Mouse (Mus musculus) forebrain, postnatal 0 days (tissue): ENCODE data around the gene Psg17. TPM values are rescaled to one million over a fixed set of nuclear protein-coding genes. Genes with fewer than 3 reads are reported as not detected.
"Not testable (repeated sequence)": the region's sequence is repeated elsewhere in the genome, so short reads cannot be mapped to it uniquely, and the experiment has no call there.

Experiments used
- ATAC-seq: fragments of 200-750 bp; cut with Nextera tagmentation; 2 replicates; pipeline ENCODE4 v1.8.0; 2017; ENCODE audit warnings: mild to moderate bottlenecking, moderate library complexity
- DNase-seq: peaks from one replicate; pipeline ENCODE4 v3.0.0-alpha.2; 2015
- H3K27ac ChIP-seq: fragments of 300-500 bp; sonication (generic); 2 replicates; pipeline ENCODE4 v1.5.1; 2014; ENCODE audit warnings: low read depth, mild to moderate bottlenecking, antibody characterized with exemption, low read length, moderate library complexity, mixed read lengths
- H3K27me3 ChIP-seq: fragments of 300-500 bp; sonication (generic); 2 replicates; pipeline ENCODE4 v1.6.1; 2014; ENCODE audit warnings: mild to moderate bottlenecking, low read length, mixed read lengths; ENCODE audit not compliant: insufficient read depth
- H3K36me3 ChIP-seq: fragments of 300-500 bp; sonication (generic); 2 replicates; pipeline ENCODE4 v1.6.1; 2014; ENCODE audit warnings: mild to moderate bottlenecking, moderate library complexity; ENCODE audit not compliant: insufficient read depth
- H3K4me1 ChIP-seq: fragments of 300-500 bp; sonication (generic); 2 replicates; pipeline ENCODE4 v1.6.1; 2014; ENCODE audit warnings: antibody characterized with exemption; ENCODE audit not compliant: insufficient read depth
- H3K4me2 ChIP-seq: fragments of 300-500 bp; sonication (generic); 2 replicates; pipeline ENCODE4 v1.6.1; 2014; ENCODE audit warnings: low read depth, mild to moderate bottlenecking, moderate library complexity
- H3K4me3 ChIP-seq: fragments of 300-500 bp; sonication (generic); 2 replicates; pipeline ENCODE4 v1.5.1; 2014; ENCODE audit warnings: low read depth, low read length, mixed read lengths
- H3K9ac ChIP-seq: fragments of 300-500 bp; sonication (generic); 2 replicates; pipeline ENCODE4 v1.6.1; 2014; ENCODE audit warnings: mild to moderate bottlenecking
- H3K9me3 ChIP-seq: fragments of 300-500 bp; sonication (generic); 2 replicates; pipeline ENCODE4 v1.6.1; 2016; ENCODE audit warnings: low read length
- CTCF ChIP-seq: sonication (generic); IDR thresholded peaks from 2 replicates; pipeline ENCODE4 v1.5.1; 2016; ENCODE audit warnings: antibody characterized with exemption, control low read depth, low read depth
- WGBS: fragments of 180-500 bp; shearing (Covaris S2); extraction: QIAGEN DNeasy Blood & Tissue Kit; methylation state at CpG from one replicate; pipeline ENCODE4 v1.1.7; 2014; 5-methylcytosine and 5-hydroxymethylcytosine counted together
- polyA plus RNA-seq: library from polyadenylated mRNA; unstranded; fragments of >200 nt; fragmentation: Nextera tagmentation; extraction: Ambion mirVana; gene quantifications from 2 replicates; pipeline ENCODE4 v1.2.1, GENCODE M21; 2015
- total RNA-seq: library from RNA; depleted of rRNA; stranded (reverse); fragments of >200 nt; gene quantifications from 2 replicates; pipeline ENCODE4 v1.2.3, GENCODE M21; 2014; rRNA removed

The Psg17 gene
- total and polyA plus RNA-seq, 2 experiments from 2014 or later = not detected

DNA sequence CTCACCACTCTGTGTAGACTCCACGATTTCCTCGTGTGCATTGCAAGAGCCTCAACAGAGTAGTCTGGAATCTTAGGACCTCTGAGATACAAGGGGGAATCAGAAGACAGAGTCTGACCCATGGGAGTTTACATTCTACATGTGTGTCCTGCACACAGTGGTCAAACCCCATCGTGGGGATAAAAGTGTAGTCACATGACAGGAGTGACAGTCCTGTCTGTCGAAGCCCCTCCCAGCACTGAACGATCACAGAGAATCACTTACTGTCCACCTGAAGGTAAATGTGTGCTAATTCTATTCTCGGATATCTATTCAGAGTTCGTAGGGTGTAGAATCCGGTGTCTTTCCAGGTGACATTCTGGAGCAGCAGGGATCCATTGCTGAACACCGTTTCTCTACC lies 3.1 kb downstream of the Psg17 start:
- H3K27me3 ChIP-seq = no peaks in the 10 kb centered on the region
- no peak overlapping the region for H3K4me3 ChIP-seq
- no peaks in the 10 kb centered on the region for H3K4me1 ChIP-seq
- WGBS = 83% methylated on average over 9 of the region's 9 CpGs
- no peak overlapping the region for H3K4me2 ChIP-seq
- ATAC-seq = no peak
- TF ChIP-seq CTCF = no peak
- H3K36me3 ChIP-seq = no peaks in the 10 kb centered on the region
- no peaks in the 10 kb centered on the region for H3K9me3 ChIP-seq
- DNase-seq = no peak
- H3K27ac ChIP-seq = no peak overlapping the region
- H3K9ac ChIP-seq = no peak overlapping the region

- H3K4me1 ChIP-seq = no peaks in the 10 kb centered on the region
- no peak overlapping the region for H3K4me2 ChIP-seq
- no peaks in the 10 kb centered on the region for H3K36me3 ChIP-seq
- DNase-seq (no peak), ATAC-seq (no peak)
- H3K9me3 ChIP-seq = no peaks in the 10 kb centered on the region
- TF ChIP-seq CTCF = no peak
- H3K4me3 ChIP-seq = no peak overlapping the region
- H3K9ac ChIP-seq = no peak overlapping the region
- no peak overlapping the region for H3K27ac ChIP-seq
- no peaks in the 10 kb centered on the region for H3K27me3 ChIP-seq
Observed at GRCm38 (mm10) chr7:18803526-18803925, 17.9 kb downstream of the Psg17 start.

GRCm38 (mm10) chr7:18799129-18799528 lies 22.3 kb downstream of the Psg17 start:
- DNase-seq (no peak), ATAC-seq (no peak)
- no peaks in the 10 kb centered on the region for H3K36me3 ChIP-seq
- H3K4me3 ChIP-seq = no peak overlapping the region
- H3K4me2 ChIP-seq = no peak overlapping the region
- H3K4me1 ChIP-seq = no peaks in the 10 kb centered on the region
- no peak overlapping the region for H3K9ac ChIP-seq
- no peak for TF ChIP-seq CTCF
- 35% methylated on average over 3 of the region's 3 CpGs for WGBS
- no peak overlapping the region for H3K27ac ChIP-seq
- H3K9me3 ChIP-seq = no peaks in the 10 kb centered on the region
- no peaks in the 10 kb centered on the region for H3K27me3 ChIP-seq

DNA sequence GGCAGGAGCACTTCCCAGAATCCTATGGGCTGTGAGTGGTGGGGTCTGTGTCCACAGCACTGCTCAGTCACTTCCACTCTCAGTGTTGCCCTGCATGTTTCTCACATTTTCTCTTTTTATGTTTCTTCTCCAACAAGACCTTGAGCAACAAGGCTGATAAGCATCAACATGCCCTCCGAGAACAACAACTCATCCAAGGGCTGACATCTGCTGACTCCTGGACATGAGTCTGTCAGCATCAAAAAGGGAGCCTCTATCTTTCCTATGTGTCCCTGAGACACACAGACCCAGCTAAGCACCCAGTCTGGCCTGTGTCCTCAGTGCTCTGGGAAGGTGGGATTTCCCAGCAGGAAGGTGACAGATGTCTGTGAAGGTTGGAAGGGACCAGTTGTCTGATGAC lies 23.0 kb downstream of the Psg17 start, which contains the start of gene Psg19:
TSS of gene Psg19 (minus strand) at position 101 of the 400 bp plus-strand sequence.
- Histone ChIP-seq H3K9ac (no peak within 1 kb of the TSS), H3K27me3 (no peaks in the 10 kb centered on the region), H3K27ac (no peak within 1 kb of the TSS), H3K36me3 (no peaks in the 10 kb centered on the region), H3K4me3 (no peak within 1 kb of the TSS), H3K4me1 (no peaks in the 10 kb centered on the region), H3K4me2 (no peak within 1 kb of the TSS), H3K9me3 (no peaks in the 10 kb centered on the region)
- DNase-seq = no peak
- 96% methylated on average over 1 of the region's 1 CpGs for WGBS
- no peak for ATAC-seq
- no peak for TF ChIP-seq CTCF

DNA sequence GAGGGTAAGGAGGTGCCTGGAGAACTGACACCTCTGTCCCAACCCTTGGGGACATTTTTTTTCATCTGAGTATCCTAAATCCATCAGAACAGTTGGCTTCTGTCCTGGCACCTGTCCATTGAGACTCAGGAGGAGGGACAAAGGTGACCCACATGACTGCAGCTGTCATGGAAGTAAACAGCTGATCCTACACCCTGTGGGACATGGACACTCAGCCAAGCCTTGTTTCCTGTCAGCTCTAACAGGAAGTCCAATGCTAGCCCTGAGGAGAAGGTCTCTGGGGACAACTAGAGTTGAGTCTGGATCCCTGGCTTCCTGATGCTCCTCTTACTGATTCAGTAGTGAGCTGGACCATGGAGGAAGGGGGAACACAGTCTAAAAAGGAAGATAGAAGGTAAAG lies 30.7 kb downstream of the Psg17 start:
- ATAC-seq, H3K9me3 ChIP-seq, H3K4me2 ChIP-seq: not testable (repeated sequence)

GRCm38 (mm10) chr7:18781301-18781700 lies 40.1 kb downstream of the Psg17 start:
- TF ChIP-seq CTCF = peak; percentile 60
- WGBS = 47% methylated on average over 2 of the region's 2 CpGs
- H3K4me1 ChIP-seq, H3K4me2 ChIP-seq, H3K4me3 ChIP-seq, H3K27ac ChIP-seq, H3K9ac ChIP-seq, H3K27me3 ChIP-seq, H3K9me3 ChIP-seq, ATAC-seq, H3K36me3 ChIP-seq: not testable (repeated sequence)
- peak; percentile 9 for DNase-seq

More for the DNA sequence above, 30.7 kb downstream of the Psg17 start:
- not testable (repeated sequence) for H3K4me1 ChIP-seq, DNase-seq, H3K36me3 ChIP-seq, H3K27ac ChIP-seq, H3K27me3 ChIP-seq, H3K9ac ChIP-seq, H3K4me3 ChIP-seq

DNA sequence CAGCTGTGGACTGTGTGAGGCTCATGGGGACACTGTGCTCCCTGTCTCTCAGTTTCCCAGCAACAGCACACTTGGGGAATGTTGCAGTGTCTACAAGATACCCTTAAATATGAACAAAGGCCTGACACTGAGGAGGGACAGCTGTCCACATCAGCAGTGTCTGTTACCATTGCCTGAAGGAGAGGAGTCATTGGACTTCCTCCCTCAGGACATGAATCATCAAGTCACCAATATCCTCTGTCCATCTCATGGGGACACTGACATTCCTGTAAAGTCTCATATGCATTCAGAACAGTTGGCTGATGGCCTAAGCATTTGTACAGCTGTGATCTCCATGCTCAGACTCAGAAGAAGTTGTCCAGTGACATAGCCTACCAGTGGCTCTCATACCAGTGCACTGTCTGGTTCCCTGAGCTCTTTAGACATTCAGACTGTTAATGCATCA lies 42.0 kb downstream of the Psg17 start:
- ATAC-seq (no peak), DNase-seq (no peak)
- TF ChIP-seq CTCF = no peak
- no peaks in the 10 kb centered on the region for H3K9me3 ChIP-seq
- H3K36me3 ChIP-seq = no peaks in the 10 kb centered on the region
- no peak overlapping the region for H3K4me3 ChIP-seq
- no peak overlapping the region for H3K27ac ChIP-seq
- H3K4me2 ChIP-seq = no peak overlapping the region
- no peak overlapping the region for H3K9ac ChIP-seq
- no peaks in the 10 kb centered on the region for H3K27me3 ChIP-seq
- no peaks in the 10 kb centered on the region for H3K4me1 ChIP-seq

Other genes starting within 250 kb of the Psg17 start
- not detected in 2 replicates for gene Psg23, start 205.1 kb downstream of the Psg17 start, total RNA-seq
- not detected in 2 replicates for gene Psg23, start 205.1 kb downstream of the Psg17 start, polyA plus RNA-seq
- gene Psg21, start 164.9 kb downstream of the Psg17 start, total RNA-seq = not detected in 2 replicates
- not detected in 2 replicates for gene Psg21, start 164.9 kb downstream of the Psg17 start, polyA plus RNA-seq
- not detected in 2 replicates for gene Psg20, start 135.4 kb downstream of the Psg17 start, total RNA-seq
- gene Psg20, start 135.4 kb downstream of the Psg17 start, polyA plus RNA-seq = not detected in 2 replicates
- not detected in 2 replicates for gene Psg22, start 103.5 kb downstream of the Psg17 start, total RNA-seq
- gene Psg22, start 103.5 kb downstream of the Psg17 start, polyA plus RNA-seq = not detected in 2 replicates
- gene Psg19, start 23.1 kb downstream of the Psg17 start, total RNA-seq = not detected in 2 replicates
- not detected in 2 replicates for gene Psg19, start 23.1 kb downstream of the Psg17 start, polyA plus RNA-seq
- 0.95 and 2.1 TPM in 2 replicates for gene Mill2, start 18.4 kb upstream of the Psg17 start, total RNA-seq
- gene Mill2, start 18.4 kb upstream of the Psg17 start, polyA plus RNA-seq = 0.53 and 0.54 TPM in 2 replicates
- gene Pglyrp1, start 49.7 kb upstream of the Psg17 start, total RNA-seq = 13.8 and 14.9 TPM in 2 replicates
- 26.9 and 27.0 TPM in 2 replicates for gene Pglyrp1, start 49.7 kb upstream of the Psg17 start, polyA plus RNA-seq
- gene Ccdc61, start 88.8 kb upstream of the Psg17 start, total RNA-seq = 12.8 and 17.2 TPM in 2 replicates
- gene Ccdc61, start 88.8 kb upstream of the Psg17 start, polyA plus RNA-seq = 21.6 and 23.2 TPM in 2 replicates
- 15.4 and 19.5 TPM in 2 replicates for gene Nova2, start 104.3 kb upstream of the Psg17 start, total RNA-seq
- gene Nova2, start 104.3 kb upstream of the Psg17 start, polyA plus RNA-seq = 7.2 and 11.4 TPM in 2 replicates
- gene Nanos2, start 165.8 kb upstream of the Psg17 start, total RNA-seq = 1.5 and 2.0 TPM in 2 replicates
- 0.49 and 0.76 TPM in 2 replicates for gene Nanos2, start 165.8 kb upstream of the Psg17 start, polyA plus RNA-seq
- 12.3 and 13.9 TPM in 2 replicates for gene Mypop, start 169.6 kb upstream of the Psg17 start, total RNA-seq
- gene Mypop, start 169.6 kb upstream of the Psg17 start, polyA plus RNA-seq = 3.8 and 4.3 TPM in 2 replicates
- gene Irf2bp1, start 182.4 kb upstream of the Psg17 start, total RNA-seq = 101 and 129 TPM in 2 replicates
- 27.0 and 27.2 TPM in 2 replicates for gene Irf2bp1, start 182.4 kb upstream of the Psg17 start, polyA plus RNA-seq
- not detected in 2 replicates for gene Foxa3, start 201.9 kb upstream of the Psg17 start, total RNA-seq
- not detected in 2 replicates for gene Foxa3, start 201.9 kb upstream of the Psg17 start, polyA plus RNA-seq
- gene Sympk, start 202.8 kb upstream of the Psg17 start, total RNA-seq = 70.3 and 73.8 TPM in 2 replicates
- 16.6 and 20.0 TPM in 2 replicates for gene Sympk, start 202.8 kb upstream of the Psg17 start, polyA plus RNA-seq
- 0.19 and 0.23 TPM in 2 replicates for gene Rsph6a, start 233.1 kb upstream of the Psg17 start, total RNA-seq
- 0.09 and 0.23 TPM in 2 replicates for gene Rsph6a, start 233.1 kb upstream of the Psg17 start, polyA plus RNA-seq